Mouse (Mus musculus): ENCODE data around the gene Olfr148.

DNA sequence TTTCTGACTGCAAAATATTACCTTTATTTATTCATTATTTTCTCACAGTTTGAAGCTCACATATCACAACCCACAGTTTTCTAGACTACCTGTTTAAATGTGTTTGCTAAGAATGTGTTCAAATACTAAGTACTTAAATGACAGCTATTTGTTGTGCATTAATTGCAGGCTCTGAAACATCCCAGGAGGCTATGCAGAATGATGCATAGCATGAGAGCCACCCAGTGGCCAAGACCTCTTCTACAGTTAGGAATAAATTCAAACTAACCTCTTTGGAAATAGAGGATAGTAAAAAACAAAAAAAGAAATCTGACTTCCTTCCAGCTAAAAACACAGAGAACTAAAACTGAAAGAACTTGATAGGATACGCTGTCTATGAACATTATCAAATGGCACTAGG lies 1.5 kb downstream of the Olfr148 start:
- TF ChIP-seq CTCF (IDR thresholded peaks at IDR 0.05; ENCODE audit: control insufficient read depth, insufficient read depth, insufficient replicate concordance, low read depth, low read length) (no peak), POLR2A (IDR thresholded peaks at IDR 0.05; ENCODE audit: control insufficient read depth, low read depth, low read length) (no peak)

All from testis, adult 2 months (tissue).